Mouse (Mus musculus) kidney, postnatal 14 days (tissue): ENCODE measurements around the gene Omg.
A peak's percentile ranks its signal among the peaks of the same experiment; 100 is the strongest.

Experiments used
- DNase-seq: peaks from one replicate; pipeline ENCODE4 v3.0.0; 2022; ENCODE audit warnings: mixed read lengths

Omg gene

DNA sequence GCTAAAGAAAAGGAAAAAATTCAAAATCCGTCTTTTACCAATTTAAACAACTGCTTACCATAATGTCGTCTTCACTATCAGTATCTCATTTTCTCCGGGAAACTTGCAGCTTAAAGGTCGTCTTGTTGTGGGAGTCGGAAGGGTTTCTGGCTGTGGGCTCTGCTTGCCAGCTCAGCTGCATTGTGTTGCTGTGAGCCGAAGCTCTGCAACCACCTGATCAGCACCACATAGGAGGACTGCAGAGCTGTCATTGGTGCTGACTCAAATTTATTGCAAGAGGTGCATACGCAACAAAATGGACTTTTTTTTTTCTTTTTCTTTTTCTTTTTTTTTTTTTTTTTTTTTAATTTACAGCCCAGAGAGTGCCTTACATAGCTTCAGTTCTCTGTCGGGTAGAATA, at the start of gene Omg:
Gene Omg (minus strand): TSS at position 240 of the 400 bp plus-strand sequence.
- DNase-seq, result no peak

DNA sequence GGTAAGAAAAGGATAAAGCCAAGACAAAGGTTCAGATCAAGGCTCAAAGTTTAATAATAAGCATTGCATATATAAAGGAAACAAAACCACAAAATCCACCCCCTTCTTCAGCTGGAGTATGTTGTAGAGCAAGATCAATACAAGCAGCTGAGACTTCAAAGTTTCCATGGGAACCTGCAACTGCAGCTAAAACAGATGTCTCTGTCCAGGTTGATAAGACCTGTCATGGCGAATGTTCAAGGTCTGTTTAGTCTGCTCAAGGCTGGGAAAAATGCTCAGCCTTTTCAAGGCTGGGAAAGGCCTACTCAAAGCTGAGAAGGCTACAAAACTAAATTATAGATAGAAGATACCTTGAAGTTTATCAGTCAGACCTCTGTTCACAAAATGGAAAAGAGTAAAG, 48.7 kb upstream of the Omg start:
- DNase-seq, result no peak

DNA sequence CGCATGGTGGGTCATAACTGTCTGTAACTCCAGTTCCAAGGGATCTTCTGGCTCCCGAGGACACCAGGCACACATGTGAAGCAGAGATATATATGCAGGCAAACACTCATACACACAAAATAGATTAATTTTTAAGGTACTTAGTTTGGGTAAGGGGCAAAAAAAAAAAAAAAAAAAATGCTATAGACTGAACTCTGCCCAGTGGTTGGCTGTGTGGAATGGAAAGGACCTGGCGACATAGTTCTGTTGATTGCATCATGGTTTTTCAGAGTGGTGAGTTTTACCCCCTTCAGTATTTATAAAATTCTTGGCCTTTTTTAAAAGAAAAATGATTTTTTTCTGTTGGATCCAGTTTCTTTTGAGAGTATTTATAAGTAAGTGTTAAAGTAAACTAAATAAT, 32.4 kb upstream of the Omg start:
- no peak for DNase-seq

DNA sequence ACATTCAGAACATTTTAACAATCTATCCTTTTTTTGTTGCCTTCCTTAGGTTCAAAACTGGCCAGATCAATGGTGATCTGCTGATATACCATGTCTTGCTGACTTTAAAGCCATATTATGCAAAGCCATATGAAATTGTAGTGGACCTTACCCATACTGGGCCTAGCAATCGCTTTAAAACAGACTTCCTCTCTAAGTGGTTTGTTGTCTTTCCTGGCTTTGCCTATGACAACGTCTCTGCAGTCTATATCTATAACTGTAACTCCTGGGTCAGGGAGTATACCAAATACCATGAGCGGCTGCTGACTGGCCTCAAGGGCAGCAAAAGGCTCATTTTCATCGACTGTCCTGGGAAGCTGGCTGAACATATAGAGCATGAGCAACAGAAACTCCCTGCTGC, 31.7 kb upstream of the Omg start:
- no peak for DNase-seq

DNA sequence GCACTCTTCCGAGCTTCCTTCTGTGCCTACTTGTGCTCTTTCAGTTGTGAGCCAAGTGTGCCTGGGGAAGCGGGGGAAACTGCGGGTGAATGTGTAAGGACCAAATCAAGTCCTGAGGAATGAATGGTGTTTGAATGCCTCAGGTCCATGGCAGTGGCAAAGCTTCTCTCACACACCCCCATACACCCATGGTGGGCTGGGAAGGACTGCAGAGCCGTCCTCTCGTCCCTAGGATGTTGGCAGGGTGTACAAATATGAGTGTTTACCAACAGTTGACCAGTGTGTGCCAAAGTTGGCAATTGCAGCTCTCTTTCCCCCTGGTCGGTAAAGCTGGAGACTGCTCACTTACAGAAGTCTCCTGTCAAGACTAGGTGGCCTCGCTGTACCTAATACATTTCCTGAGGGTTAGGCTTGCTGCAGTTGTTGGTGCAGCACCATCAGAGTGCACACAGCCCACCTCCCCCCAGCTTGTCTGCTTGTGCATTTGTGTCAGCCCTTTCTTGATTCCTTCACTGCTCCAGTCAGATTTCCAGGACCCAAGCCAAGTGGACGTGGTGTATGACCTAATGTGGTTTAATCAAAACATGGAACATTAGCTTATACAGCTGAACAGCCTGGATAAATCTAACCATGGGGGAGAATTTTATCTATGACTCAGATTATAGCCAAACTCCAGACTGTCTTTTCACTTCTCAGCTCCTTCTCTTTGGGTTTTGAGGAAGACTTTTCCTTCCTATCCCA, 30.2 kb upstream of the Omg start:
- peak; percentile 65 for DNase-seq

DNA sequence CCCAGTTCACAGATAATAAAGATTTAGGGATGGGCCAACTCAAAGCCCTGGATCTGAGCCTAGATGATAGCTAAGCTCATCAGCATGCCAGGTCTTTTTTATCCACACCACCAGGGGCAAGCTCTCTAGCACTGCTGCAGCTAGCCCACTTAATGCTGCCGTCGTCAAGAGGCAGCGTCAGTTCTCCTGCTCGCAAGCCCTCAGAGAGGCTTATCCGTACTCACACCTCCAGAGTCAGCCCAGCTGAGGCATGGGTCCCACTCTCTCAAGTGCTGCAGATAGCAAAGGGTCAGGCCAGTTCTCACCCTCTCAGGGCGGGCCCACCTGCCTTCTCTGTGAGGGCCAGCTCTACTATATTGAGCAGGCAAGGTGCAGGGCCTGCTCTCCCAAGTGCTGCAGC, 29.4 kb upstream of the Omg start:
- no peak for DNase-seq

DNA sequence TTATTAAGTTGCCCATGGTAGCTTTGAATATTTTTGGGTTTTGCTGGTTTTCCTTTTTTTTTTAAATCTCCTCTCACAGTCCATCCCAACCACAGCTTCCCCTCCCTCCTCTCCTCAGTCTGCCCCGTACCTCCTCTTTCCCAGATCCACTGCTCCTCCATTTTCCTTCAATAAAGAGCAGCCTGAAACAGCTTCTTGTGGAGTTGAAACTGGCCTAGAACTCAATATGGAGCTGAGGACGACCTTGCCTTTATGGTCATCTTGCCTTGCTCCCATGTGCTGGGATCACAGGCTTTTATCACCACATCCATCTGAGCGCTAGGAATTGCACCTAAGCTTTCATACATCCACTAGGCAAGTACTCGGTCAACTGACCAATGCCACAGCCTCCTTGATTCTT, 27.6 kb upstream of the Omg start:
- no peak for DNase-seq

DNA sequence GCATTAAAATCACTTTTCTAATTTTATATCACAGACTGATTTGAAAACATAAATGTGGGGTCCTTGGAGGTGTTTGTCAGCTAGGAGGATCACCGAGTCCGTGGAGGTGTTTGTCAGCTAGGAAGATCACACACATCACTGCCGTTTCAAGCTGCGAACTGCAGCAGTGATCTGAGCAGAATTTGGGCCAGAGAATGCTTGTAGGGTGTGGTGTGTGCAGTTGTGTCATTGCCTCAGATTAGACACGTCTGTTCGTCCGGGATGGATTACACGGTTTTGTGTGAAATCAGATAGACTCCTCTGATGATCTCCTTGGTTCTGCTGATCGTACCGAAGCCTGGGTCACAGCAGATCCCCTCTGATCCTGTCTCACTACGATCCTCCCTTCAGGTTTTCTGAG, 26.9 kb upstream of the Omg start:
- no peak for DNase-seq

DNA sequence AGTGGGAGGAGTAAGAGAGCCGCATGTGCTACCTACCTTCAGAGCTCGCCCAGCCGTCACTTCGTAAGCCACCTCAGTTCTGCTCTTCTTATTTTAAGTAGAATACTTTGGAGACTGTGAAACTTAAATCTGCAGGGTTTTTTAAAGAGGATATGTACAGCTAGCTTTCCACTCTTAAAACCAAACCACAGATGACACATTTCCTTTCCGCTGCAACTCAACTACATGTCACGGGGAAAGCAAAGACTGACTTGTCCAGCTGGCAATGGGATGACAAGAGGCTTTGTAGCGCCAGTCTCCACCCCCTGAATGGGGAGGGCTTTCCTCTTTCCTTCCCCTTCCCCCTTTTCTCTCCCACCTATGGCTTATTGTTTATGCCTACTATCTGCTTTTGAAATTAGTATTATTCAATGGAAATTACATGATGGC, 26.5 kb upstream of the Omg start, which contains the start of the genes Evi2 and Evi2a:
Gene Evi2 (minus strand): TSS at position 257 of the 429 bp plus-strand sequence.
Gene Evi2a (minus strand): TSS at position 277 of the 429 bp plus-strand sequence.
- no peak for DNase-seq

DNA sequence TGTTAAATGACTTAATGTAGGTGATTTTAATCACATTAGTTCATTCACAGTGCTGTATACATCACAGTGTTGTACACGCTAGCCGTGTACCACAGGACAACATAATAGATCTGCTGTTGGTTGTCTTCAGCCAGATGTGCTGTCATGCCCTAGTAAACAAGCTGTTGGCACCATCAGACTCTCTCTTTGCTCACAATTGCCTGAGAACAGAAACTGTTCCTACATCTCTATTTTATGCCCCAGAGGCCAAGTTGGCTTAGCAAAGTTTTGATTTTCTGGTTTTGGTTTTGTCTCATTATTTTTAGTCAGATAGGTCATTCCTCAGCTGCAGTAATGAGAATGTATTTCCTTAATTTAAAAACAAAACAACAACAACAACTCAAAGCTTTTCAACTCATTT, 25.9 kb upstream of the Omg start:
- DNase-seq, result no peak

DNA sequence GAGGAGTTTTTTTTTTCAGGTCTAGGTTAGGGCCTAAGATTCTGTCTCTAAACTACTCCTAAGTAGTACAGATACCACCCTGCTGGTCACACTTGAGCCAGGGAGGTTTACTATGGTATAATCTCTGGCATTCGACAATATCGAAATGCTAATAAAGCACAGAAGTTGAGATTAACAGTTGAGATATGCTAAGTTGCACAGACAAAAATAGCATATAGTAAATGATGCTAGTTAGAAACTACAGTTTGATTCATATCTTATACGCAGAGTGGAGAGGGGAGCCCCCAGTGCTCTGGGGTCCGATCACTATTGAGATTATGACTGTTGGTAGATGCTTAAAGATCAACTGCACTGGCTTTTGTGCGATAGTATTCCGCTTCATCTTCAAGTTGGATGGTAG, 25.3 kb upstream of the Omg start:
- no peak for DNase-seq

DNA sequence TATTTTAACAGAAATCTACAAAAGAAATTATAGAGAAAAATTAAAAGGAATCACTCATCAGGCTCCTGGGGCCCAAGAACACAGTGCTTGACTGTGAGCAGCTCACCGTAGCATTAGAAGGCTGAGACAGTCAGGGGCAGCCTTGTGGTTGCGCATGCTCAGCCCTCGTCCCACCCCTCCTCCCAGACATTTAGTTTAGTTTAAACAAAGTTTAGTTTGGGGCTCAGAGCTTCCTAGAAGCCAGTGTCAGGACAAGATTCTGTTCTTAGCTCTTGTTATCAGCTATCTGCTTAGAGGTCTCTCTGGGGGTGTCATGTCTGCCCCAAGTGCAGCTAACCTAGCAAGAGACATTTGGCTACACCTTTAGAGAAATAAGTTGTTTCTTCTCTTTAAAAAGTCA, 24.7 kb upstream of the Omg start:
- no peak for DNase-seq

DNA sequence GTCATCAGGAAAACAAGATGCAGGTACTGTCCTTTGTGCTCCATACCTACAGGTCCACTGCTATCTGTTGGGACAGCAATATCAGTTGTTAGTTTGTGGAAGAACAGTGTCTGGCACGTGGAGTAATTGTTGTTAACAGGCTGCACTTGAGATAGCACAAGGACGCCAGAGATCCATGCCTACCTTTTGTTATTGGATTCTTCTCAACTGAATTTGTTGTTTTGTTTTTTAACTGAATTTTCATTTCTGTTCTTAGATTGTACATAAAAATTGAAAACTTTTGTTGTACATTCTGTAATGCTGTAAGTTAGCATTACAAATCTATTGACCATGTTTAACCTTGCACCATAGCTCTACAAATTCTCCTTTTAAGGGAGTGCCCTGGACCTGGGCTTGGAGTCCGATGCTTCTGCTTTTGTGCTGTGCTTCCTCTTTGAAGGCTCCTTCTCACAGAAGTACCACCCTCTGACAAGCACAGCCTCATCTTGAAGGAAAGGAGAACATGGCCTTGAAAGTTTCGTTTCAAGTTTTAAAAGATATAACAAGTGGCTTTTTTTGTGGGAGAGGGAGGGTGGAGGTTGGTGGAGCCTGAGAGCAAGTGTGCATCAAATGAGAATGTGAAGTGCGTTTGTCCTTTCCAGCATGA, 24.0 kb upstream of the Omg start:
- DNase-seq, result no peak

DNA sequence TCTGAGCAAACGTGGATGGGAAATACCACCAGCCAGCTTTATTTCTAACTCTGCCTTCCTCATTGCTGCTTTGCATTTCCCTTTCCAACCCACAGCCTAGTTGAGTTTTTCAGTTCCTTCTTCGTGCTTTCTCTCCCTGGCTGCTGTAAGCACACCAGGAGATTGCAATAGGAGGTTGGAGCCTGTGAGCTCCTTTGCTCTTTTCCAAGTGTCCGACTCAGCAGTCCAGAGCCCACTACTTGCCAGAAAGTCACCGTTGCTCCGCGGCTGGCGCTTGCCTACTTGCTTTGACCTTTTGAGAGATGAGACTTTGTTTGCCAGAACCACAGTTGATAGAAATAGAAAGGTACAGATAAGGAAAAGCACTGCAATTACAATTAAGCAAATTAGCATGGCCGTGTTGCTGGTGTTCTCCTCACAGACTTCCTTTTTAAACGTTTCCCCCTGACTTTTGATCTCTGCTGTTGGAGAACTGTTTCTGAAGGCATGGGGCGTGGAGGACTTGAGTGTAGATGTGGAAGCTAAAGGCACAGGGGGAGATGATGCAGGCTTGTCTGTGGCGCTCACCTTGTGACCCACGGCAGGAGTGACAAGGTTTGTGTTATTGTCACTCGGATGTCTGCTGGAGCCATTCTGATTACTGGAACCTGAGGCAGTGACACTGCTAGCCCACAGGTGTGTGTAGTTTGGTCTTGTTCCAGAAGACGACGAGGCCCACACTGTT, 23.3 kb upstream of the Omg start:
- DNase-seq, result peak; percentile 45

DNA sequence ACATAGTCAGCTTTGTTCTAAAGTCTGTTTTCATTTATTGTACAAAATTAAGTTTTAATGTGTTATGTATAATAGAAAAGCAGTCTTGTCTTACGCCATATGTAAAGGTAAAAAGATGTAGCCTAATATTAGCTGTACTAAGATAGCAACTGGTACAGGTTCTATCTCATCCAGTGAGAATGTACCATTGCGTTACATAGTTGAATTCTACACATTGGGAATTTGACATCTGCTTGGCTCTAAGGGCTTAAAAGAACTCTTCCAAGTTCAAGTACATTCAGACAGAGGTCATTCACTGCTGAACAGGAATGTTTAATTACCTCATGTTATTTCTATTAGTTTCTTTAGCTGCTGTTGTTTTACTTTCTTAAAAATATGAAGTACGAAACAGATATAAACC, 22.7 kb upstream of the Omg start:
- no peak for DNase-seq

DNA sequence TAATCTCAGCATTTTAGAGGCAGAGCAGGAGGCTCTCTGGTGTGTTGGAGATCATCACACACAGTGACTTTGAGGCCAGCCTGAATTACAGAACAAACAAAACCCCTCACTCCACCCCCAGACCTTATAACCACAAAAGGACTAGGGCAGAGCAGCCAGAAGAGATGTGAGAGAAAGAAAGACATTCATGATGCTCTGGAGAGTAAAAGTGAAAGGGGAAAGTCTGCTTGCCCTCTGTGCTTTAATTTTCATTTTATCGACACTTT, 20.4 kb upstream of the Omg start:
- no peak for DNase-seq

DNA sequence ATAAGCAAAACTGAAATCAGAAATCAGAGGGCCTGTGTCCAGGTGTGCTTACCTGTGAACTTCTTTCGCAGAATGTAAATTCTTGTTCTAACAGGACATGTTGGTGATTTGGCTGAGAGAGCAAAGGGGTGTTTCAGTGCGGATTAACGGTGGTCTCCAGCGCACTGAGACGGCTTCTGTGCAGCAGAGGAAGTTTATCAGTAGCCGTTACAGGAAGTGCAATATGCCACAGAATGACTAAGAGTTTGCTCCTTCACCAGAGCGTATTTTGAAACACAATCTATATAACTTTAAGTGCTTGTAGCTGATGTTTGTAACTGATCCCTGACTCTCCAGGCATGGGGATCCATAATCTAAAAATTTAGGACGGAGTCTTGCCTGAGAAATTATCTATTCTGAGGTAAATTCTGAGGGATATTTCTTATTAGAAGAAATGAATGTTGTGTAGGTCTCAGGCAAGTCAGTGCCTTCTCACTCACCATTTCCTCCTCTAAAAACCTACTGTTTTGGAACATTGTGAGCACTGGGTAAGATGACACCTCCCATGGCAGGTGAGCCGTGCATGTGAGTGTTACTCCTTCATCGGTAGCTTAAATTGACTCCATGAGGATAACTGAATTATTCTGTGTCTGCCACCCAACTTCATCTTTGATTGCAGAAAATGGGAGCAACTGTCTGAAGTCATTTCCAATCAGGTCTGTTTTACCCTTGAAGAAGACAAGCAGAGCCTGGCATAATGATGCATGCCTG, 19.9 kb upstream of the Omg start, which contains the start of gene Evi2b:
Gene Evi2b (minus strand): TSS at position 203 of the 750 bp plus-strand sequence.
- DNase-seq, result no peak

DNA sequence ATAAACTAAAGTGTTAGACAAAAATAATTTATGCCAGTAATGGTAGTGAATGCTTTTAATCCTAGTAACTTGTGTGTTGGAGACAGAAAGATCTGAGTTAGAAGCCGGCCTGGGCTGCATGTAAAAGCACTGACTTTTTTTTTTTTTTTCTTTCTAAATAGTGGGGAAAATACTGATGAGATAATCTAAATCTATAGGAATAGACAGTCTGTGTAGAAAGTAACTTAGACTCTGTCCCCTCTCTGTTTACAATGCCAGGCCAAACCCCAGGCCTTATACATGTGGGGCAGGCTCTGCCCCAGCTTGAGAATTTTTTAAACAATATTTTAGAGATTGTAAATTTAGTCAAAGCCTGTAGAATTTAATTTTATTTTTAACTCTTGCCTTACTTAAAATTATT, 19.1 kb upstream of the Omg start:
- no peak for DNase-seq

DNA sequence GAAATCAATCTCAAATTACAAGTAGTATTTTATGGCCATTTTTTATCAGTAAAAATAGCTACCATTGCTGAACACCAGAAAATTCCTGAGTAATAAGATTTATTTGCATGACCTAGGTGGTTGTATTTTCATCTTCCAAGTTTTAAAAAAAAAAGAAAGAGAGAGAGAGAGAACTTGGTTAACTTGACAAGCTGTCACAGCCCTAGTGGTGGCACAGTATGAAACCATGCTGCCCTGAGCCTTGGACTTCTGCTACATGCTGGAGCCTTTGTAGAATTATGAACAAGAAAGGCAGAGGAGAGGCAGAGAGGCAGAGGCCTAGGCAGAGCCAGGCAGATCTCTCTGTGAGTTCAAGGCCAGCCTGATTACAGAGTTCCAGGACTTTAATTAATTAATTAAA, 18.0 kb upstream of the Omg start:
- DNase-seq, result no peak

DNA sequence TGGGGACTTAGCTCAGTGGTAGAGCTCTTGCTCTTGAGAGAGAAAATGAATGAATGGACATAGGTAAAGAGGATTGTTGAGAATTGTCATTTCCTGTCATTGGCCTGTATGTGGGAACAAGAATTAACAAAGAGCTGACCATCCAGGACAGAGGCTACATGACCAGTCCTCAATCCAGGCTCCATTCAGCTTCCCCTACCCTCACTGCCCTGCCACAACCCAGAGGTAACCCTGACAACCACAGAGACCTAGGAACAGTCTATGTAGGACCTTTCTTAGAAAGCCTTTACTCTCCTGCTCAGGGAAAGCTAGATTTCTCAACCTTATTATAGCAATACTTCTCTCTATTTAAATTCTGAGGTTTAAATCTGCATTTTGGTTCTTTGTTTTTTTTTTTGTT, 16.9 kb upstream of the Omg start:
- DNase-seq, result no peak

DNA sequence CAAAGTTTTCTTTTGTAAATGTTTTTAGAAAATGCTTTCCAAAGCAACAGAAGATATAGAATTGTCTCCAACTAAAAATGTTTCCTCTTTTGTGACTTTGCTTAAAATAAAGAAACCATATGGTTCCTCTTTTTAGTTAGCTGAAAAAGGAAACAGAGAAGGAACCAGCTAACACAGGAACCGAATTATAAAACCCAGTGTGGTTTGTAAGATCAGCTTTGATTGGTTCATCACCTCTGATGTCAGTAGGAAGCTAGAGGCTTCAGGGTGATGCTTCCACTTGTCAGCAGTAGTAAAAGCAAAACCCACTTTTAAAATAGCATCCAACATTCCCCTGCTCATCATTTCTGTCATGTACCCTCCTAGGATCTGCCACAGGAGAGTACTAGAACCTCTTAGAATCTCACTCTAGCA, 16.0 kb upstream of the Omg start:
- no peak for DNase-seq

DNA sequence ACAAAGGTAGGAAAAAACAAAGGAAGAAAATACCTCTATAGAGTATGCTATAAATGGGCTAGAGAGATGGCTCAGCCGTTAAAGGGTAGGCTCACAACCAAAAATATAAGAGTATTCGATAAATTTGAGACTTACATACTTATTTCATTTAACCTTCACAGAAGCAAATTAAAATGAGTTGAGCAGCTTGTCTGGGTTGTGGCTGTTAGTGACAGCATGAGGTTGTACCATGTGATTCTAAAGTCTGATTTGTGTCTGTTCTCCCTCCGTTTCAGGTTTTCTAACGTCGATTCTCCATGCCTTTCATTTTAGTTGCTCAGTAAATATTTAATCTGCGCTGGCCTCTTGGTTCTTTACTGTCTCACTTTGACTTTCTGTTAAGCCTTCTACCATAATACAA, 15.4 kb upstream of the Omg start:
- no peak for DNase-seq

DNA sequence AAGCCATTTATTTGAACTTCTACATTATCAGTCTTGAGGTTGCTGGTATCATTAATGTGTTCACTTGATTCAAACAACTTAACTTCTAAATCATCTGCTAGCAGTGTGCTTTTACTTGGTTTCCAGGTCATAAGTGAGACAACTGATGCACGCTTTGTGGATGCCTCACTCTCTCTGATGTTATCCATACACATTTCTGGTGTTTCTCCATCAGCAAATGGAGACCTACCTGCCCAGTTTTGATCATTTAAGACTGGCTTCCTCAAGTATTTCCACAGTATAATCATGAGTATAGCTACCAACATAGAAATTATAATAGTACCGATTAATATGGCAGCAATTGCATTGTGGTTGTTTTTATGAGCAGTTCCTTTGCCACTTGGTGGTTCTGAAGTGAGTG, 11.9 kb upstream of the Omg start:
- no peak for DNase-seq

DNA sequence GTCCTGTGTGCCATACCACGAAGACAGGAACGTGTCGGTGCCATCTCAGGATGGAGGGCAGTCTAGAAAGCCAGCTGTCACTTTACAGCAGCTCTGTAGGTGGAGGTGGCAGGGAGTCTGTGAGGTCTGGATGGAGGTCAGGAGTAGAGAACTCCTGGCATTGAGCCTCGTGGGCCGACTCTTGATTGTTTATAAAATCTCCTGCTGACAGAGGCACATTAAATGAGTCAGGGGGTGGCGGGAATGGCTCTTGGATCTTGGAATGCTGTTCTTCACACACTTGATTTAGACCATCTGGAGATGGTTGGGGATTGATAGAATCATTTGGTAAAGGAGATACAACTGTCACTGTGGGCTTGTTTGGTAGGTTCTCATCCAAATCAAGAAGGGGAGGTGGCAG, 11.4 kb upstream of the Omg start:
- DNase-seq, result no peak
